Comparison of ENCODE assay signal across 36 mouse cellular contexts in the genomic region with DNA sequence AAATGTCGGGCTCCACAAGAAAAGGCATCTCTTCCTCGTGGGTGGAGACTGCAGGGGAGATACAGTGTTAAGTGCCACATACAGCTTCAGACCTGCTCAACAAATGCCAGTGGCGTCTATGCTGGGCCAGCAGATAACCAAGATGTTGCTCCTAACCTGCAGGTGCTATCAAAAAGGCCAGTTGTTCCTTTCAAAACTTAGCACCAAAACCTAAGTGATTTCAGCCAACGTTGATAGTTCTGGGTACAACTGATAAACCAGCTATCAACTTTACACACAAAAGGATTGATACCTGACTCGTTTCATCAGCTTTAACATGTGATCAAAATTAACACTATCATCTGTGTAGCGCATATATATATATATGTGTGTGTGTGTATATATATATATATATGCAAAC. TPM values are rescaled to one million over a fixed set of nuclear protein-coding genes. Genes with fewer than 3 reads are reported as not detected.
DNase-seq lines count a peak whose midpoint lies in the region; ATAC-seq and TF ChIP-seq lines count a peak whose summit lies in the region.
"Had no signal": no experiment of that assay in that cellular context is flagged by ENCODE, and none has a peak within 500 bp of the region (broad histone marks: within the 10 kb centered on the region; RNA-seq: fewer than 3 reads in every experiment).

No protein-coding gene starts in this region.

- H3K27ac ChIP-seq in liver, embryonic 13.5 days = peak overlapping the region; percentile 64; the same call in 1 of the 2 replicates
- no peak overlapping the region for H3K27ac ChIP-seq in stomach, postnatal 0 days (replicated peaks)
- H3K27ac ChIP-seq: forebrain, embryonic 13.5 days; hindbrain, embryonic 13.5 days; layer of hippocampus, adult 2 months; limb, embryonic 13.5 days; midbrain, embryonic 13.5 days; stomach, embryonic 15.5 days had no signal

- peaks cover 14% of the 10 kb centered on the region for H3K4me1 ChIP-seq in liver, embryonic 13.5 days (replicated peaks)
- H3K4me1 ChIP-seq in stomach, postnatal 0 days (replicated peaks; ENCODE audit: control insufficient read depth, insufficient read depth) = no peaks in the 10 kb centered on the region
- H3K4me1 ChIP-seq: forebrain, embryonic 13.5 days; hindbrain, embryonic 13.5 days; limb, embryonic 13.5 days; midbrain, embryonic 13.5 days; stomach, embryonic 15.5 days had no signal

- TF ChIP-seq CTCF in stomach, postnatal 0 days (IDR thresholded peaks at IDR 0.05; ENCODE audit: low read depth) = no peak

- H3K36me3 ChIP-seq in liver, embryonic 13.5 days = no peaks in the 10 kb centered on the region
- H3K36me3 ChIP-seq in stomach, postnatal 0 days (ENCODE audit: control insufficient read depth, insufficient read depth, low read length) = no peaks in the 10 kb centered on the region
- H3K36me3 ChIP-seq: hindbrain, embryonic 13.5 days; limb, embryonic 13.5 days; midbrain, embryonic 13.5 days; stomach, embryonic 15.5 days had no signal

- 20% methylated on average over 6 of the region's 6 CpGs for WGBS in liver, embryonic 13.5 days (ENCODE audit: insufficient replicate concordance)
- 75% methylated on average over 6 of the region's 6 CpGs for WGBS in stomach, postnatal 0 days

- peak; percentile 17 for DNase-seq in CD4-positive, CD25-positive, alpha-beta regulatory T cell, adult 2 months (ENCODE audit: low read depth, low spot score)
- peak; percentile 55 for DNase-seq in c-Kit-positive CD71-positive TER-119-negative erythroid progenitor cells, embryonic 14.5 days (ENCODE audit: low read depth)
- peak; percentile 55 for DNase-seq in liver, embryonic 13.5 days
- no peak for DNase-seq in natural killer cell, adult 2 months (ENCODE audit: low spot score in 2 of 2)
- DNase-seq in stomach, postnatal 0 days (ENCODE audit: low spot score) = no peak
- DNase-seq: adrenal gland, postnatal 25 days; cerebellum, adult 2 months; cerebellum, postnatal 14 days; gastrocnemius, postnatal 25 days; heart, postnatal 4 days; kidney, adult 9 months; kidney, postnatal 36 days; lung, adult 2 months; lung, postnatal 10 days; right cerebral cortex, postnatal 25 days; thymus, postnatal 36 days had no signal

- no peak for TF ChIP-seq EP300 in stomach, postnatal 0 days (optimal IDR thresholded peaks at IDR 0.05)

- ATAC-seq in CD4-positive, CD25-positive, alpha-beta regulatory T cell, adult 4 months = no peak
- ATAC-seq in liver, embryonic 13.5 days (ENCODE audit: low read depth) = peak; percentile 96
- peak; percentile 81 for ATAC-seq in megakaryocyte progenitor cell, adult 5-6 weeks (replicated peaks; ENCODE audit: poor library complexity)
- ATAC-seq in megakaryocyte, adult 5-6 weeks (ENCODE audit: poor library complexity, severe bottlenecking) = no peak
- no peak for ATAC-seq in stomach, postnatal 0 days (ENCODE audit: low FRiP score, low TSS enrichment)
- ATAC-seq: forebrain, embryonic 13.5 days; intestine, embryonic 16.5 days; midbrain, embryonic 13.5 days had no signal

- no peak overlapping the region; the same call in 1 of the 2 replicates for H3K9ac ChIP-seq in liver, embryonic 13.5 days
- H3K9ac ChIP-seq in stomach, postnatal 0 days (ENCODE audit: low read length) = no peak overlapping the region
- H3K9ac ChIP-seq: forebrain, embryonic 13.5 days; hindbrain, embryonic 13.5 days; limb, embryonic 13.5 days; midbrain, embryonic 13.5 days; stomach, embryonic 15.5 days had no signal

- H3K27me3 ChIP-seq in liver, embryonic 13.5 days = 0 out of 2 replicates have a peak, but pooled peaks cover 3% of the 10 kb centered on the region
- no peaks in the 10 kb centered on the region for H3K27me3 ChIP-seq in stomach, postnatal 0 days (ENCODE audit: control insufficient read depth, insufficient read depth, low read length)
- H3K27me3 ChIP-seq: forebrain, embryonic 13.5 days; hindbrain, embryonic 13.5 days; limb, embryonic 13.5 days; midbrain, embryonic 13.5 days; stomach, embryonic 15.5 days had no signal

- peak overlapping the region; percentile 43 for H3K4me2 ChIP-seq in liver, embryonic 13.5 days
- no peak overlapping the region for H3K4me2 ChIP-seq in stomach, postnatal 0 days (replicated peaks; ENCODE audit: low read depth)
- H3K4me2 ChIP-seq: forebrain, embryonic 13.5 days; heart, embryonic 11.5 days; hindbrain, embryonic 13.5 days; limb, embryonic 13.5 days; midbrain, embryonic 13.5 days; stomach, embryonic 15.5 days had no signal

- H3K9me3 ChIP-seq in liver, embryonic 13.5 days (replicated peaks) = no peaks in the 10 kb centered on the region
- H3K9me3 ChIP-seq in stomach, postnatal 0 days (ENCODE audit: control insufficient read depth, low read length) = no peaks in the 10 kb centered on the region
- H3K9me3 ChIP-seq: forebrain, embryonic 13.5 days; hindbrain, embryonic 13.5 days; limb, embryonic 13.5 days; megakaryocyte, embryonic 14.5 days; midbrain, embryonic 13.5 days; stomach, embryonic 15.5 days had no signal

- H3K4me3 ChIP-seq in liver, embryonic 13.5 days (replicated peaks) = no peak overlapping the region
- no peak overlapping the region for H3K4me3 ChIP-seq in stomach, postnatal 0 days (ENCODE audit: low read depth, low read length)
- H3K4me3 ChIP-seq: forebrain, embryonic 13.5 days; hindbrain, embryonic 13.5 days; layer of hippocampus, adult 2 months; limb, embryonic 13.5 days; megakaryocyte, embryonic 14.5 days; midbrain, embryonic 13.5 days; stomach, embryonic 15.5 days had no signal

RNA-seq across cellular contexts. Expression of a gene that starts 37.7 kb away (rescaled TPM):
- 1 to 10 TPM; 4.6 to 9.5 TPM for polyA plus RNA-seq in CD4-positive, CD25-positive, alpha-beta regulatory T cell, adult 4 months (2017; shearing (Covaris generic))
- polyA plus RNA-seq in liver, embryonic 13.5 days (2015; fragmentation: Nextera tagmentation; extraction: Ambion mirVana) = 4.0 and 5.1 TPM in 2 replicates
- 3.4 and 6.0 TPM in 2 replicates for total RNA-seq in megakaryocyte progenitor cell, adult 5-6 weeks (2015)
- total RNA-seq in megakaryocyte progenitor cell, adult 5-6 weeks (2017) = 6.6 TPM in 2 replicates
- total RNA-seq in megakaryocyte, adult 5-6 weeks (2015) = 0.29 and 3.0 TPM in 2 replicates
- total RNA-seq in megakaryocyte, adult 5-6 weeks (2017) = 0.69 and 1.5 TPM in 2 replicates
- polyA plus RNA-seq in stomach, postnatal 0 days (2015; fragmentation: Nextera tagmentation; extraction: Ambion mirVana) = 2.4 and 2.9 TPM in 2 replicates

RNA-seq across cellular contexts. Expression of a gene that starts 37.8 kb away (rescaled TPM):
- polyA plus RNA-seq in CD4-positive, CD25-positive, alpha-beta regulatory T cell, adult 4 months (2017; shearing (Covaris generic)) = under 1 TPM; 0.46 to 0.62 TPM
- 2.1 and 3.0 TPM in 2 replicates for polyA plus RNA-seq in liver, embryonic 13.5 days (2015; fragmentation: Nextera tagmentation; extraction: Ambion mirVana)
- 3.8 and 5.2 TPM in 2 replicates for total RNA-seq in megakaryocyte progenitor cell, adult 5-6 weeks (2015)
- total RNA-seq in megakaryocyte progenitor cell, adult 5-6 weeks (2017) = 0.62 and 4.2 TPM in 2 replicates
- total RNA-seq in megakaryocyte, adult 5-6 weeks (2015) = 0.31 and 1.3 TPM in 2 replicates
- total RNA-seq in megakaryocyte, adult 5-6 weeks (2017) = 0.45 and 2.2 TPM in 2 replicates
- 1.7 and 1.8 TPM in 2 replicates for polyA plus RNA-seq in stomach, postnatal 0 days (2015; fragmentation: Nextera tagmentation; extraction: Ambion mirVana)
- total RNA-seq: monocyte, adult 5-6 weeks had no signal

RNA-seq across cellular contexts. Expression of a gene that starts 42.2 kb away (rescaled TPM):
- polyA plus RNA-seq in CD4-positive, CD25-positive, alpha-beta regulatory T cell, adult 4 months (2017; shearing (Covaris generic)) = 1 to 10 TPM in 1 of 2 experiments, under 1 TPM in 1; 0.51 to 1.0 TPM
- not detected in 2 replicates for polyA plus RNA-seq in liver, embryonic 13.5 days (2015; fragmentation: Nextera tagmentation; extraction: Ambion mirVana)
- total RNA-seq in megakaryocyte progenitor cell, adult 5-6 weeks (2015) = not detected in 2 replicates
- not detected in 2 replicates for total RNA-seq in megakaryocyte progenitor cell, adult 5-6 weeks (2017)
- not detected in 2 replicates for total RNA-seq in megakaryocyte, adult 5-6 weeks (2015)
- total RNA-seq in megakaryocyte, adult 5-6 weeks (2017) = not detected in 2 replicates
- not detected in 2 replicates for polyA plus RNA-seq in stomach, postnatal 0 days (2015; fragmentation: Nextera tagmentation; extraction: Ambion mirVana)
- total RNA-seq: adrenal gland, adult 18-20 months; adrenal gland, postnatal 25 days; gastrocnemius, adult 18-20 months; gastrocnemius, postnatal 25 days; heart, postnatal 4 days; left cerebral cortex, postnatal 36 days; monocyte, adult 5-6 weeks had no signal
- polyA plus RNA-seq: C2C12; embryonic facial prominence, embryonic 14.5 days; forebrain, embryonic 13.5 days; frontal cortex, adult 2 months; heart, embryonic 11.5 days; heart, postnatal 0 days; hindbrain, embryonic 13.5 days; intestine, embryonic 16.5 days; limb, embryonic 13.5 days; lung, adult 2 months; stomach, embryonic 15.5 days had no signal

Comparison
In these comparisons a context has a peak if more than half of its experiments do, and no peak if none do; other contexts are left out.
1. DNase-seq: peak in CD4-positive, CD25-positive, alpha-beta regulatory T cell, adult 2 months (single experiment), c-Kit-positive CD71-positive TER-119-negative erythroid progenitor cells, embryonic 14.5 days (single experiment) and liver, embryonic 13.5 days (single experiment); none in natural killer cell, adult 2 months (0 of 2) and stomach, postnatal 0 days (single experiment).
2. ATAC-seq: peak in liver, embryonic 13.5 days (single experiment) and megakaryocyte progenitor cell, adult 5-6 weeks (single experiment); none in CD4-positive, CD25-positive, alpha-beta regulatory T cell, adult 4 months (single experiment), megakaryocyte, adult 5-6 weeks (single experiment) and stomach, postnatal 0 days (single experiment).